Comparison of ENCODE assay signal across 25 mouse cellular contexts in genomic region chr11:62706141-62706540, GRCm38 (mm10). TPM values are rescaled to one million over a fixed set of nuclear protein-coding genes. Genes with fewer than 3 reads are reported as not detected.
"Had no signal": no experiment of that assay in that cellular context is flagged by ENCODE, and none has a peak within 500 bp of the region (broad histone marks: within the 10 kb centered on the region; RNA-seq: fewer than 3 reads in every experiment).

No protein-coding gene starts in this region.

- H3K4me3 ChIP-seq: neural tube, embryonic 12.5 days; neural tube, embryonic 13.5 days; neural tube, embryonic 15.5 days; stomach, embryonic 15.5 days had no signal

- H3K9ac ChIP-seq: neural tube, embryonic 12.5 days; neural tube, embryonic 13.5 days; neural tube, embryonic 15.5 days; stomach, embryonic 15.5 days had no signal

- DNase-seq: retina, postnatal 1 day; right cerebral cortex, postnatal 14 days; right cerebral cortex, postnatal 25 days; right cerebral cortex, postnatal 4 days; spleen, adult 18-20 months; thymus, adult 18-20 months; thymus, adult 2 months; thymus, postnatal 14 days; thymus, postnatal 25 days; thymus, postnatal 36 days; thymus, postnatal 4 days had no signal

- H3K4me2 ChIP-seq: neural tube, embryonic 12.5 days; neural tube, embryonic 13.5 days; neural tube, embryonic 15.5 days; stomach, embryonic 15.5 days had no signal

- H3K27ac ChIP-seq: neural tube, embryonic 12.5 days; neural tube, embryonic 13.5 days; neural tube, embryonic 15.5 days; stomach, embryonic 15.5 days; stomach, postnatal 0 days had no signal

- H3K9me3 ChIP-seq: neural tube, embryonic 12.5 days; neural tube, embryonic 13.5 days; neural tube, embryonic 15.5 days; stomach, embryonic 15.5 days had no signal

- H3K4me1 ChIP-seq: neural tube, embryonic 12.5 days; neural tube, embryonic 13.5 days; neural tube, embryonic 15.5 days; stomach, embryonic 15.5 days had no signal

- H3K36me3 ChIP-seq: stomach, embryonic 15.5 days had no signal

- H3K27me3 ChIP-seq: neural tube, embryonic 12.5 days; neural tube, embryonic 13.5 days; neural tube, embryonic 15.5 days; stomach, embryonic 15.5 days had no signal

RNA-seq across cellular contexts. Expression of gene Gm10428, which starts 46.8 kb away (rescaled TPM):
- total RNA-seq: neutrophil, adult 5-6 weeks had no signal
- polyA plus RNA-seq: neural tube, embryonic 12.5 days; neural tube, embryonic 13.5 days; neural tube, embryonic 14.5 days; neural tube, embryonic 15.5 days; small intestine, adult 2 months; spleen, adult 2 months; stomach, embryonic 14.5 days; stomach, embryonic 15.5 days; stomach, embryonic 16.5 days; stomach, postnatal 0 days; testis, adult 2 months; thymus, adult 2 months; thymus, postnatal 0 days; urinary bladder, adult 2 months had no signal
